Mouse (Mus musculus) ES-CJ7 (cell line): ENCODE measurements around the gene Polr3gl.
"Not testable (repeated sequence)": the region's sequence is repeated elsewhere in the genome, so short reads cannot be mapped to it uniquely, and the experiment has no call there.

ENCODE experiments used
- DNase-seq: peaks from one replicate; pipeline ENCODE4 v3.0.0; 2011; ENCODE audit warnings: low read depth, low spot score

The Polr3gl gene

GRCm38 (mm10) chr3:96593790-96594560 is at the start of gene Polr3gl:
Gene Polr3gl (minus strand): TSS chr3:96594181.
- peak; percentile 95 for DNase-seq

- peak; percentile 81 for DNase-seq
Observed at GRCm38 (mm10) chr3:96639219-96639618, 45.2 kb upstream of the Polr3gl start.

- DNase-seq, result no peak
Observed at GRCm38 (mm10) chr3:96636448-96636847, 42.5 kb upstream of the Polr3gl start.

GRCm38 (mm10) chr3:96635906-96636305 is 41.9 kb upstream of the Polr3gl start:
- DNase-seq, result no peak

- peak; percentile 95 for DNase-seq
Observed at GRCm38 (mm10) chr3:96634928-96635879, 41.2 kb upstream of the Polr3gl start, which contains the start of the genes Pex11b and Gm42957. Gene Pex11b (plus strand): TSS chr3:96635376. Gene Gm42957 (plus strand): TSS chr3:96635474.

- DNase-seq, result no peak
Observed at GRCm38 (mm10) chr3:96634015-96634414, 40.0 kb upstream of the Polr3gl start.

GRCm38 (mm10) chr3:96632058-96632457 is 38.1 kb upstream of the Polr3gl start:
- no peak for DNase-seq

GRCm38 (mm10) chr3:96629729-96630600 is 36.0 kb upstream of the Polr3gl start, which contains the start of gene Rbm8a:
Gene Rbm8a (plus strand): TSS chr3:96629933.
- DNase-seq, result peak; percentile 99

GRCm38 (mm10) chr3:96623201-96623600 is 29.2 kb upstream of the Polr3gl start:
- peak; percentile 57 for DNase-seq

- no peak for DNase-seq
Observed at GRCm38 (mm10) chr3:96617941-96618340, 24.0 kb upstream of the Polr3gl start.

GRCm38 (mm10) chr3:96606618-96607017 is 12.6 kb upstream of the Polr3gl start:
- DNase-seq, result no peak

- DNase-seq, result not testable (repeated sequence)
Observed at GRCm38 (mm10) chr3:96606007-96606406, 12.0 kb upstream of the Polr3gl start.

GRCm38 (mm10) chr3:96603311-96603710 is 9.3 kb upstream of the Polr3gl start:
- no peak for DNase-seq

GRCm38 (mm10) chr3:96602704-96603084 is 8.7 kb upstream of the Polr3gl start:
- no peak for DNase-seq

- DNase-seq, result no peak
Observed at GRCm38 (mm10) chr3:96601941-96602703, 8.1 kb upstream of the Polr3gl start.

GRCm38 (mm10) chr3:96601251-96601787 is 7.3 kb upstream of the Polr3gl start:
- no peak for DNase-seq

GRCm38 (mm10) chr3:96600639-96601250 is 6.8 kb upstream of the Polr3gl start, which contains the start of gene Lix1l:
Gene Lix1l (plus strand): TSS chr3:96601149.
- DNase-seq, result peak; percentile 98

GRCm38 (mm10) chr3:96599411-96599810 is 5.4 kb upstream of the Polr3gl start:
- no peak for DNase-seq

- DNase-seq, result no peak
Observed at GRCm38 (mm10) chr3:96599069-96599393, 5.0 kb upstream of the Polr3gl start.
